Mouse (Mus musculus) embryonic fibroblast, embryonic 13.5 days (primary cell): ENCODE measurements around the gene 4930568D16Rik.

Experiments
- CTCF ChIP-seq: IDR thresholded peaks from 2 replicates; pipeline ENCODE4 v1.5.1; 2011; ENCODE audit warnings: mild to moderate bottlenecking, control low read depth, low read length, moderate library complexity, borderline replicate concordance; ENCODE audit not compliant: insufficient read depth
- POLR2A ChIP-seq: IDR thresholded peaks from 2 replicates; pipeline ENCODE4 v1.6.1; 2011; ENCODE audit warnings: low read depth, mild to moderate bottlenecking, control low read depth, low read length, moderate library complexity

- TF ChIP-seq CTCF (no peak), POLR2A (no peak)
Observed at GRCm38 (mm10) chr2:35408409-35409110, 41.0 kb upstream of the 4930568D16Rik start.
